Mouse (Mus musculus) spleen, postnatal 10 days (tissue): ENCODE results near the gene Zdhhc12.

Experiments used
- DNase-seq, 2 experiments: peaks; one replicate each; pipeline ENCODE4 v3.0.0; 2021 to 2022; ENCODE audit warnings: low spot score in 2 of 2

The Zdhhc12 gene

DNA sequence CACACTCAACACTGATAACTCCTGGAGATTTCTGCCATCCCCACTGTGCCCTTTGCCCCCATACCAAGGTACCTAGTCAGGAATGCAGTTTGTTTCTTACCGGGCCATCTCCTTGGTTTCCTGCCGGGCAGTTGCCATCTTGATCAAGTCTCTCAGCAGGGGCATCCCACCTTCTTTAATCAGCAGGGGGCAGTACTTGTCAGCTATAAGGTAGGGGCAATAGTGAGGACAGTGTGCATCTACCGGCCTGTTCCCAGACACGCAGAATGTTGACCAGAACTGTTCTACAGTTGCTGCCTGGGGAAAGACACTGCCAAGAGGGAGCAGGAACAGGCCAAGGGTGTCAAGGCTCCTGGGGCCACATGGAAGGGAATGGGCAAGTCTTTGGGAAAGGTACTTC, 6.8 kb upstream of the Zdhhc12 start:
- no peak for DNase-seq

DNA sequence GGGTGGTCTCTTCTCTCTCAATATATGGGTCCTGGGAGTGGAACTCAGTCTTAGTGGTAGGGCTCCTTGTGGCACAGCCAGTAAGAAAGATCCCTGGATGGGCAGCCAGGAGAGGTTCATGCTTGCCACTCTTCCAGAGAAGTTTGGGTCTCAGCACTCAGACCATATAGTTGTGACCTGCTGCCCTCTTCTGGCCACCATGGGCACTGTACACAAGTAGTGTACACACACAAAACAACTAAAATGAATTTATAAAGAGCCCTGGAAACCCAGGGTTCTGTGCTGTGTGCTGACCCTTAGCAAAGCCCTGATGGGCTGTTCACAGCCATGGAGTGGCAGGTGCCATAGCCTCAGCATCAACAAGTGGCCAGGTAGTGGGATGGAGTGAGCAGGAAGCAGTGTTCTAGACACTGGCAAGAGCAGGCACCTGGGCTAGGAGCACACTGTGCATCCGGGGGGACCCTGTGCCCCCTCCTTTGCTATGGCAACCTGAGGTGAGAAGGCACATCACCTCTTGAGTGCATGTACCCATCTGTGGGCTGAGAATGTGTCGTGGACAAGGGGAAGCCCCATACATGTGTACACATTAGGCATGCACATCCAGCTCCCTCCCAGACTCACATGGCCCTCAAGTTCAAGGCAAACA, 2.6 kb upstream of the Zdhhc12 start:
- DNase-seq = peak; percentile 58 to 81

DNA sequence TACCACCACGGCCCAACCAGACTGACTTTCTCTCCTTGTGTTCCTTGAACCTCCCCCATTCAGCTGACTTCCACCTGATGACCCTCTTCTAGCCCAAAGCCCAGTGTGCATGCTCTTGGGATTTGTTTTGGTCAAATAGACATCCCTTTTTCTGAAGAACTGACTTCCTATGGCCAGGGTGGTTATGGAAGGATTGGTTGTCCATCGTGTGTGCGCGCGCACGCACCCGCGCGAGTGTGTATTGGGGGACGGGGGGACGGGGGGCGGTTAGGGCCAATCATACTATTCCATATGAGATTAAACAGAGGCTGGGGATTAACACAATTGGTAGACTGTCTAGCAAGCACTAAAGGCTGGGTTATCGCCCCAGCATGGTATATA, 750 bp upstream of the Zdhhc12 start:
- no peak for DNase-seq

DNA sequence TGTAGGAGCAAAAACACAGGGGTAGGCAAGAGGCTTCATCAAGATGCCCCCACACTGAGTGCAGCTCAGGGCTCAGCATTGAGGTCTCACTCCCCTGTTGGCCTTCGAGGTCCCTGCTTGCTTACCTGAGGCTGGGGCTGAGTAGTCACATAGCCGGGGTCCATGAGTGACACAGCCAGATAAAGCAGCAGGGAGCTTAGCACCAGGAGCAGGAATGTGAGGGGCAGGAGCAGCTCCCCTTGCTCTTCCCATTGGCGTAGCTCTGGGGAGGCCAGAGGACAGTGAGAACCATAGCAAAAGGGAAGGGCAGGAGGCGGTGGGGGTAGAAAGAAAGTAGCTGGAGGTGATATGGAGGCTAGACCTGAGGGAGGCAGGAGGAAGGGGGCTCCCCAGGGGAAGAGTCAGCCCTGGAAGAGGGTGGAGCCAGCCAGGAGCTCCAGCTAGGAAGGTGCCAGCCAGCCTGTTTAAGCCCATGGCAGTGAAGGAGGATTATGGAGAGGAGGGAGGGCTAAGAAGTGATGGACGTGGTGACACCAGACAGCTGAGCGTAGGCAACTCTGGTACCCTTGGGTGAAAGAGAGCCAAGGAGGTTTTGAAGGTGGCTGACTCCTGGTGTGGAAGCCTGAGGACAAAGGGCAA, 1.0 kb downstream of the Zdhhc12 start:
- DNase-seq = no peak

DNA sequence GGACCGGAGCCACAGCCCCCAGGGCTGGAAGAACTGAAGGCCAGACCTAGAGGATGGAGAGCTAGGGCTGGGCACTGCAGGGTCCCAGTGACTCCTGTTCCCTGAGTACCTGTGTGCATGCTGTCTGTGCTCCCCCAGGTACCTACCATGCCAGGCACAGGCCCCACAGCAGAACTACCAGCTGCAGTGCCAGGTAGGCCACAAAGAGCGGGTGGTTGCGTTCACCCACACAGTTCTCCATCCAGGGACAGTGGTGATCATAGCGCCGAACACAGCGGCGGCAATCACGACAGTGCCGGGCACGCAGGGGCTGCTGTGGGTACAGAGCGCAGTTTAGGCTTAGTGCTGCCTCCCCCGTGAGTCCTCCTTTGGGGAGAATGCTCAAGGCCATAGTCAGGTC, 1.9 kb downstream of the Zdhhc12 start:
- DNase-seq = no peak

DNA sequence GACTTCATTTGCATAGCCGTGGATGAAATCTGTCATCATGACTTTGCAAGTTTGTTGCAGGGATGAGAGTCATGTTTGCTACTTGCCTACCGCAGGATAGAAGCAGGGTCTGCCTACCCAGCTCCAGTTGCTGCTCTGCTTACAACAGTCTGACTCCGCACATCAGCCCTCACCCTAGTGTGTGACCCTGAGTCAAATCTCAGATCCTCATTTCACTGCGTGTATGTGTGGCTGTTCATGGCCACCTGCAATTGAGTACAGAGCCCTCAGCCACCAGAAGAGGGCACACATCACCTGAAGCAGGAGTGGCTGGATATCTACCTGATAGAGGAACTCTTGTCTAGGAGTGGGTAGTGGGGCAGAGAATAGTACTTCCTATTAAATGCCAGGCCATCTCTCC, 6.1 kb downstream of the Zdhhc12 start:
- DNase-seq = no peak

DNA sequence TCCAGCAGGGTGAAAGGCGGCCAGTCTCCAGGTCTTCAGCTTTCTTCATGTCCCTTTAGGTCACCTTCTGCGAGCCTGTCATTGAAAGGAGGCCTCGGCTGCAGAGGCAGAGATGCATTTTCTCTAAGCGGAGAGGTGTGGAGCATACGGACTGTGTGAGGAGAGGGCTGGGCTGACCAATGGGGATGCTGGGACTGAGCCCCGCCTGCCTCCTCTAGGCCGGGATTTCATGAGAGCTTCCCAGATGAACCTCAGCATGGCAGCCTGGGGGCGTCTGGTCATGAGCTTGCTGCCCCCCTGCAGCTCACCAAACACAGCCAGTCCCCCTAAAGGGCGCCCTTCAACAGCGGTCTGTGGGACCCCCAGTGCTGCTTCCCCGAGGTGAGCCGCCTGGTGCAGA, 8.8 kb downstream of the Zdhhc12 start:
- no peak for DNase-seq

DNA sequence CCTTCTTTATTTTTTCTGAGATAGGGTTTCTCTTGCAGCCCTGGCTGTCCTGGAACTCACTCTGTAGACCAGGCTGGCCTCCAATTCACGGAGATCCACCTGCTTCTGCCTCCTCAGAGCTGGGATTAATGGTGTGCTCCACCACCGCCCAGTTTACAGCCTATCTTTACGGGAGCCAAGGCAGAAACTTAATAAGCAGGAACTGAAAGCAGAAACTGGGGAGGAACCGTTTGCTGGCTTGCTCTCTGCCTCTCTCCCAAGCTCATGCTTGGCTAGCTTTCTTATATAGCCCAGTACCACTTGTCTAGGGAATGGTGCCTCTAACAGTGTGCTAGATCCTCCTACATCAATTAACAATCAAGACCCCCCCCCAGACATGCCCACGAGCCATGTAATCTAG, 9.3 kb downstream of the Zdhhc12 start:
- no peak for DNase-seq

DNA sequence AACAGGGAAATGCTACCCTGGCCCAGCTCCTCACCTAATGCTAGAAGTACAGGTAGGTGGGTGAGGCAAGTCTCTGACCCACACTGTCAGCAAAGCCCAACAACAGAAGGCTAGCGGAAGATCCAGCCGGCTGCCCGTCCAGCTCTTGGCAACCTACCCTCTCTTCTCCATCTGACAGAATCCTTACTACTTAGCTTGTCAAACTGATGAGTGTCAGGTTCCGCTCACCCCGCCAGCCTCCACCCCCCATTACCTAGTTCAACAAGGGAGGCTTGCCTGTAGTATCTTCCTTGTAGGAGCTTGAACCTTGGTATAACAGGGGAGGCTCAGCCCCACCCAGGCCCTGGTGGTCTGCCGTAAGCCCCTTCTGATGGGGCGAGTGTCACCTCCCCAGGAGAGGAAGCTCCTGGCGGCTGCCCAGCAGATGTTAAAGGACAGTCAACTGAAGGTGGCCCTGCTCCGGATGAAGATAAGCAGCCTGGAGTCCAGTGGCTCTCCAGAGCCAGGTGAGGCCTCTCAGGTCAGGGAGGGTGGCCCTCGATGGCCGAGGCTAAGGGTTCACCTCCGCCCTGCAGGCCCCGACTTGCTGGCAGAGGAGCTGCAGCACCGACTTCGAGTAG, 13.2 kb downstream of the Zdhhc12 start:
- no peak for DNase-seq

DNA sequence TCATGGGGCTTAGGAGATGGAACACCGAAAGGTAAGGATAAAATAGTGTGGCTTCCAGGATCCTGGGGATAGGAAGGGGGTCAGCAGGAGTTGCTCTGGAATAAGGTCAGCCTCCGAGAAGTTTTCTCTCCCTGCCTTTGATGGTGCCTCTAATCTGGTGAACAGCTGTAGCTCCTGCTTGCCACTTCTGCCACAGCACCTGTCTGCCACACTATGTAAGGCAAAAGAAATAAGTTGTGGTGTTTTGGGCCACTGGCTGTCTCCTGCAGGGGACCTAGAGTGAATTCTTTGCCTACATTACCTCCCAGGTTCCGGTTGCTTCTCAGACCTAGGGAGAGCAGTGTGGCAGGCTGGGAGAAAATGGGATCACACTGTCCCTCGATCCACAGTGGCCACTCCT, 14.7 kb downstream of the Zdhhc12 start:
- DNase-seq = no peak

DNA sequence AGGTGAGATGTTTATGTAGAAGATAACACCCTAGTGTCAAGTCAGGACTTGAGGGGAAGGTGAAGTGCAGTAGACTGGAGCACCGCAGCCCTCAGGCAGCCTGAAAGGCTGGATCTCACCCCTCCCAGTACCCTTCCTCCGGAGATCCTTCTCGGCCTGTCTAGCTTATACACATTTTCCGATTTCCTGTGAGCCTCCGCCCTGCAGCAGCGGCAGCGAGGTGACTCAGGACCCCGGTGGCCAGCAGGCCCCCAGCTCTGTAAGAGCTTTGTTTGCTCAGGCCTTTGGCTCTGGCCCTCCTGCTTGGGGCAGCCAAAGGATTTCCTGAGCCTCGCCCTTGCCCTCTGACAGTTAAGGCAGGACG, 15.1 kb downstream of the Zdhhc12 start:
- no peak for DNase-seq

DNA sequence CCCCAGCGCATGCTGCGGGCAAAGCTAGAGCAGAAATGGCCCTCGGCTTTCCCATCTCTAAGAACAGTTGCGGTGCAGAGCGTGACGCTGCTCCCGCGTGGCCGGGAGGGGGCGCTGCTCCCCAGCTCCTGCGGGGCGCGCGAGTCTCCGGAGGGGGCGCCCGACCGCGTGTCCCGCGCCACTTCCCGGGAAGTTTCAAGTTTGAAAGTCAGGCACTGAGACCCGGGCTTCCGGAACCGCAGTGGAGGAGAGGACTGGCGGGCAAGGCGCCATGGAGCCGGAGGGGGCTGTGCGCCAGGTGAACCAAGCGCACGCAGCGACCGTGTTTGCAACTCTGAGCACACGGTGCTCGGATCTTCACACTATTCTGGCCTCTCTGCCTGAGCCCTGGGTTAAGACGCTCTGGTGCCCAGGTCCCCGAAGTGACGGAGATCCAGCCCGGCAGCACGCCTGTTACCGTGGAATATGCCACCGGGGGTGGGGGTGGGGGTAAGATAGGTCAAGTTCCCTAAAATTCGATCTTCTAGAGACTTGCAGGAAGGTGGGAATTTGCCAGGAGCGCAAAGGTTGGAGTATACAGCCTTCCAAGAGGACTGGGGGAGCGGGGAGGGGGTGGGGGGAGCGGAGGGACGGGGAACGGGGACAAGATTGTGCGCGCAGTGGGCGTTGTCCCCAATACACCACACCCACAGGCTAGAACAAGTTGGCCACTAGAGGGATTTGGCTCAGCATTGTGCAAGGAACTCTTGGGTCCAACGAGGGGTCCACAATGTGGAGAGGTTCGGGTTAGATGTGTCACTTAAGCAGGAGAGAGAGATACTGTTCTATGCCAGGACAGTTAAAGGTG, 15.7 kb downstream of the Zdhhc12 start, which contains the start of gene Pkn3:
Gene Pkn3 (plus strand): TSS at position 183 of the 847 bp plus-strand sequence.
- DNase-seq = peak; percentile 82 to 87

DNA sequence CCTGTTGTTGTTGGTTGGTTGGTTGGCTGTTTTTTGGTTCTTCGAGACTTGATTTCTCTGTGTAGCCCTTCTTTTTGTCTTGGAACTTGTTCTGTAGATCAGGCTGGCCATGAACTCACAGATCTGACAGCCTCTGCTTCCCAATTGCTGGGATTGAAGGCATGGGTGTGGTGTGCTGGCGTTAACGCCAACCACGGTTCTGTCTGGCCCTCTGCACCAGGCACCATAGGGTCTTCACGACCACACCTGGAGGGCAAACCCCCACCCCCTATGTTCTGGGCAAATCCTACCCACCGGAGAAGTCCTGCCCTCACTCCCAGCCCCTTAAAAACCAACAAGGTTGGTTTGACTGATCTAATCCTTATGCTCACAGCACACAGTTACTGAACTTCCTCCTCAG, 16.5 kb downstream of the Zdhhc12 start:
- DNase-seq = no peak

DNA sequence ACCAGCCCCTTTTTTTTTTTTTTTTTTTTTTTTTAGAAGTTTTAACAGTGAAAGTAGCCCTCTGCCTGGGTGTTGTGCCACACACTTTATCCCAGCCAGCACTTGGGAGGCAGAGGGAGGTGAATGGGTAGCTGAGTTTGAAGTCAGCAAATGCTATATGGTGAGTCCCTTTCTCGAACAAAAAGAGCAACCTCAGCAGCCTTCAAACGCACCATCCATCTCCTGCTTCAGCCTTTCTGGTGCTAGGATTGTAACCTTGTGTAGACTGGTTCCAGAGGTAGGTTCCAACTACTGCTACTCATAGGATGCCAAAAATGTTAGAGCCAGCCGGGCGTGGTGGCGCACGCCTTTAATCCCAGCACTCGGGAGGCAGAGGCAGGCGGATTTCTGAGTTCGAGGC, 17.0 kb downstream of the Zdhhc12 start:
- DNase-seq = no peak

DNA sequence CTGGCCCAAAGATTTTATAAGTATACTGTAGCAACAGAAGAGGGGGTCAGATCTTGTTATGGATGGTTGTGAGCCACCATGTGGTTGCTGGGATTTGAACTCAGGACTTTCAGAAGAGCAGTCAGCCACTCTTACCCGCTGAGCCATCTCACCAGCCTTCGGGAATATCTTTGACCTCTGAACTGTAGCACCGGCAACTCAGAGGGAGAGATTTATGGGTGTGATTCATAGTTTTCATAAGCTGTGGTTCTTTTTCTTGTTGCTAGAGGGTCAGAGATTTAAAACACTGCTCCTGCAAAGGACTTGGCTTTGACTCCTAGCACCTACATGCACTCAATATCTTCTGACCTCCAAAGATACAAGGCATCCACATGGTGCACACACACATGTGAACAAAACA, 17.8 kb downstream of the Zdhhc12 start:
- no peak for DNase-seq

DNA sequence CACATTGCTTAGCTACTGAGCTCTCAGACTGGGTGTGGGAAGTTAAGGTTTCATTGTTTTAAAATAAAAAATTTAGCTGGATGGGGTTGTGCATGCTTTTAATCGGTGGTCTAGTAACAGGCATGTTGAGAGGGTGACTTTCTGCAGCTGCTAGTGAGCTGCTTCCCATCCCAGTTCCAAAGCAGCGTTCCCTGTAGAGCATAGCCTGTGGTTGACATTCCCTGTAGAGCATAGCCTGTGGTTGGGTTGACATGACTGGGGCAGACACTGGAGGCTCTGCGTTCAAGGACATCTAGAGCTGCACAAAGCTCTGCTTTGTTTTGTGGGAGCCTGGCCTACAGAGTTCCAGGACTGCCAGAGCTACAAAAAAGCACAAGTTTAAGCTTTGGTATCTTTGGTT, 20.2 kb downstream of the Zdhhc12 start:
- no peak for DNase-seq

DNA sequence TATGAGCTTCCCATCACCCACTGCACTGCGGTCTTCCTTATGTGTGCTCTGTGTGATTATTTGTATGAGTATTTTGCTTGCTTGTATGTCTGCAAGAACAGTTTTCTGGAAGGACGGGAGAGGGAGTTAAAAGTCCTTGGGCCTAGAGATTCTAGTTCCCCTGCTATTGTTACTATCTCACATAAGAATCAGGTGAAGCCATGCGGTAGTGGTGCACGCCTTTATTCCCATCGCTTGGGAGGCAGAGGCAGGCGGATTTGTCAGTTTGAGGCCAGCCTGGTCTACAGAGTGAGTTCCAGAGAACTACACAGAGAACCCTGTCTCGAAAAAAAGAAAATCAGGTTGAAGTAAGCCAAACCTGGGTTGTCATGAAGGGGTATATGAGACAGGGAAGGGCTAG, 20.6 kb downstream of the Zdhhc12 start:
- DNase-seq = no peak

DNA sequence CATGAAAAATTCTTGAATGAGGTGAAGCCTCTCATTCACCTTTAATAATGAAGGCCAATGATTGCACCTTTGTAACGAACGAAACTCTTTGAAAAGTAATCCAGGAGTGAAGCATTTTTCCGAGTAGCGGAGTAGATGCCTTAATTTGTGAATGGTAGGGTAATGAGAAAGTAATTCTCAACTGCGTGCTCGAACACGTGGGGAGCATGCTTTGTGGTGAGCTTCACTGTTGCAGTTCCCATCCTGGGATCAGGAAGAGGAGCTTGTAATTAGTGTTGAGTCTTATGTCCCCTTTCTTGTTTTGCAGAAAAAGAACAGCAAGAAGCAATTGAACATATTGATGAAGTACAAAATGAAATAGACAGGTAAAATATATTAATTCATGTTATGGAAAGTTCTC, 25.5 kb downstream of the Zdhhc12 start:
- no peak for DNase-seq

DNA sequence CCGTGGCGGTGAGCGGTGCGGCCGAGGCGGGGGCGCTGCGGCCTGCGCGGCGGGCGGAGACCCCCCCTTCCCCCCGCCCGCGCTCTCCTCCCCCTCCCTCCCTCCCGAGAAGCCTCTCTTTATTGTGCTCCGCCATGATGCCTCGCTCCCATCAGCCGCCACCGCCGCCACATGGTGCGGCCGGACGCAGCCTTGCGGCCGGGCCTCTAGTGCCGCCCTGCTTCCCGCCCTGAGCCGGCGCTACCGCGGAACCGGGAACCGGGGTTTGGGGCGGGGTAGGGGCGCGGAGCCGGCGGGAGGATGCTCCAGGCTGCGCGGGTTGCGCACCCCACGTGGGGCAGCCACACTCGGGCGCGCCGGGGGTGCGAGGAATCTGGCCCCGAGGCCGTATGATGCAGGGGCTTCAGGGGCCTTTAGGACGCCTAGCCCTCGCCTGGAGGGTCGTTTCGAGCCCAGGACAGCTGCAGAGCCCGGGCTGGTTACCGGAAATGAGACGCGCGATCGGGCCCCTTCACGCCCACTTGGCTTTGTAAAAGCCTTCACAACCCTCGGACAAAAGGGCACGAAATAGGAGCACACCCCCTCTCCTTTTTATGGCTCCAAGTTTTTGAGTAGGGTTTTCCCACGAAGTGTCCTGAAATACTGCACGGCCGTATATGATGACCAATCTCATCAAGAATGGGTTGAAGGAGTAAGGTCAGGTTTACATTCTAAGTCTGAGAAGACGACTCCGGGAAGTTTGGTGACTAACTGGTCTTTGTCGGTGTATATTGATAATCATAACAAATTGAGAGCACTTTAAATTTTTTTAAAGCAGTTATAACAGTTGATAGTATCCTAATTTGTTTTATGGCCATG, 26.2 kb downstream of the Zdhhc12 start:
- DNase-seq = peak; percentile 55 to 60

DNA sequence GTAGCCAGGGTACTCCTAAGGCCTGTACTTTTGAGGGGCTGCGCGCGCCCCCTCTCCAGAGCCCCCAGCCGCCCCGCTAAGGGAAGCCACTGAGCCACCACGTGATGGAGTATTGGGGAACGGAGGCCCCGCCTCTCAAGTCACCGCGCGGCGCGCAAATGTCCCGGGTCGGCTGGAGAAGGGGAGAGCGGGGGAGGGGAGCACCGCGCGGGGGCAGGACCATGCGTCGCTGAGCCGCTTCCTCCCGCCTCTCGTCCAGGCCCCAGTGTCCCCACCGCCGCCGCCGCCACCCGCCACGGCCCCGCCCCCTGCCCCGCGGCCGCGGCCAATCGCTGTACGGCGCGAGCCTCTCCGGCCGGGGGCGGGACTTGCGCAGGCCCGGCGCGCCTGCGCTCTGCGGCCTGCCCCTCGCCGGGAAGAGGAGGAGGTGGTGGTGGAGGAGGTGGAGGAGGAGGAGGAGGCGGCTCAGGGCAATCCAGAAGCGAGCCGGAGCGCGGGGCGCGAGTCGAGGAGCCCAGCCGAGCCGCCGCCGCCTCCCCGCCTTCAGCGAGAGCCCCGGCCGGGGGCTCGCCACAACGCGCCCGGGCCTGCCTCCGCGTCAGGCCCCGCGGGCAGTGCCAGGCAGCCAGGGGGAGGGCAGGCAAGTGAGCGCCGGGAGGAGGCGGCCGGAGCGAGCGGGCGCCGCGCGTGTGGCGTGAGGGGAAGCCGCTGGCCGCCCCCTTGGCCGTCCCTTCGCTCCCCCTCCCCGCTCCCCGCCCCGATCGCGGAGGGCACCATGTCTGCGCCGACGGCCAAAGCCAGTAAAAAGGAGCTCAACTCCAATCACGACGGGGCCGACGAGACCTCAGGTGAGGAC, 27.2 kb downstream of the Zdhhc12 start:
- DNase-seq = peak; percentile 92 to 95

DNA sequence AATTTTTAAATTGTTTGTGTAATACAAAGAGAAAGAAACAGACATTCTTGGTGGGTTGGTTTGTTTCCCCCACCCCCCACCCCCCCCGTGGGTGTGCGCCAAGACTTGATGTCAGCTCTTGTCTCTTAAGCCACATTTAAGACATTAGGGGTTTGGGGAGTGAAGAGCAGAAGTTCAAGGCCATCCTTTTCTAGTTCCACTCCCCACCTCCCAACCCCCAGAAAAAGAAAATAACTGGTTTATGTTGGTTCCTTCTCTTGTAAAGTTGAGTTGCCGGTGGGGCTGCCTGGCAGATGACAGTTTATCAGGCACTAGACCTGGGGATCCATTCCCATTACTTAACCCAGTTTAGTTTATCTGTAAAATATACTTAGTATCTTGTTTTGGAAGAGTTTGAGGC, 29.1 kb downstream of the Zdhhc12 start:
- DNase-seq = no peak
